Mouse (Mus musculus): ENCODE measurements at regions not wholly inside any gene's neighbourhood (a gene's known extent, or its start where the extent isn't known, plus 50 kb on each side); places are given as distances from the start of the nearest gene placed in this dataset.

DNA sequence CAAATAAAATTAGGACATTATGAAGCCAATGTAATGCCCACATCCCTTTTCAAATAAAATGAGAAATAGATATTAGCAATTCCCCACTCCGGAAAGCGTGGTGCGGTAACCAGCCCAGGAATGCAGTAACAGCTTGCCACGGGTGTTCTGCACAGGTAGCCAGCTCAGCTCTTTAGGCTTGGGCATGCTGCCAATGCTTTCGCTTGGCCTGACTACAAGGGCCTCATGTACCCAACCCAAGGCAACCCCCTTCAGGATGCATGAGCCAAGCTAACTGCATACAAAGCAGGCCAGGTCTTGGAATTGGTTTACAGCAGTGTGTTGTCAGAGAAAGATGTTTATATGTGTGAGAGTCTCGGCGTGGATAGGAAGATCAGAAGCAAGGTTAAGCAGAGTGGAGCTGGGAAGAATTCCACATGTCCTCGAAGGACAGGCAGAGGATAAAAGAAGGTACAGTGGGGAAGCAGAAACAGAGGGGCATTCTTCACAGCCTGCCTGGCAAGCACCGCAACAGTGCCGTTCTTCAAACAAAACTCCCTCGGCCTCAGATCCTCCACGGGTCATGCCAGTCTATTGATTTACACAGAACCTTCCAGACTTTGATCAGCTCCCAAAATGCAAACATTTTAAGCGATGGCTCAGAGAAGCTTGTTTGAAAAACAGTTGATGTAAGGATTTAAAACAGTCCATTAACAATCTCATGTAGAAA lies 106.4 kb downstream of the Nkx6-1 start:
- Histone ChIP-seq H3K4me1 (ENCODE audit: control insufficient read depth in 1 of 2, insufficient read depth in 2 of 2, low read length in 2 of 2) (no peaks in the 10 kb centered on the region), H3K79me2 (ENCODE audit: control insufficient read depth, insufficient read depth, low read length, poor library complexity) (no peaks in the 10 kb centered on the region), H3K9ac (ENCODE audit: control insufficient read depth, low read depth, low read length, poor library complexity, severe bottlenecking) (no peak overlapping the region), H3K9me3 (replicated peaks; ENCODE audit: insufficient read depth, low read length) (no peaks in the 10 kb centered on the region), H3K27me3 (ENCODE audit: control insufficient read depth in 1 of 2, insufficient read depth in 2 of 2, low read length in 2 of 2) (no peaks in the 10 kb centered on the region), H3K4me3 (ENCODE audit: control insufficient read depth in 1 of 2, insufficient read depth in 1 of 2, low read depth in 2 of 2, low read length in 2 of 2) (no peak overlapping the region), H3K27ac (ENCODE audit: control insufficient read depth, low read depth, low read length) (no peak overlapping the region), H3K36me3 (ENCODE audit: control insufficient read depth in 1 of 2, insufficient read depth in 2 of 2, low read length in 2 of 2) (no peaks in the 10 kb centered on the region)
- no peak for DNase-seq (ENCODE audit: low read depth, low spot score)
- TF ChIP-seq HCFC1 (IDR thresholded peaks at IDR 0.05; ENCODE audit: low read depth, low read length) (no peak), SMC3 (IDR thresholded peaks at IDR 0.05; ENCODE audit: low read depth, low read length) (no peak), TBP (IDR thresholded peaks at IDR 0.05; ENCODE audit: low read depth, low read length) (no peak), BHLHE40 (IDR thresholded peaks at IDR 0.05; ENCODE audit: borderline replicate concordance, low read depth, low read length) (no peak), CHD2 (IDR thresholded peaks at IDR 0.05; ENCODE audit: low read length) (no peak), ETS1 (IDR thresholded peaks at IDR 0.05; ENCODE audit: low read depth, low read length) (no peak), TCF12 (IDR thresholded peaks at IDR 0.05; ENCODE audit: low read depth, low read length) (no peak), ZMIZ1 (IDR thresholded peaks at IDR 0.05; ENCODE audit: low read depth, low read length) (no peak), MAFK (IDR thresholded peaks at IDR 0.05; ENCODE audit: borderline replicate concordance, low read depth, low read length) (no peak), MXI1 (IDR thresholded peaks at IDR 0.05; ENCODE audit: low read depth, low read length) (no peak), POLR2AphosphoS5 (IDR thresholded peaks at IDR 0.05; ENCODE audit: borderline replicate concordance, low read depth, low read length) (no peak), ZNF384 (IDR thresholded peaks at IDR 0.05; ENCODE audit: low read depth, low read length) (no peak), KAT2A (conservative IDR thresholded peaks at IDR 0.05; ENCODE audit: low read depth, low read length) (no peak)

DNA sequence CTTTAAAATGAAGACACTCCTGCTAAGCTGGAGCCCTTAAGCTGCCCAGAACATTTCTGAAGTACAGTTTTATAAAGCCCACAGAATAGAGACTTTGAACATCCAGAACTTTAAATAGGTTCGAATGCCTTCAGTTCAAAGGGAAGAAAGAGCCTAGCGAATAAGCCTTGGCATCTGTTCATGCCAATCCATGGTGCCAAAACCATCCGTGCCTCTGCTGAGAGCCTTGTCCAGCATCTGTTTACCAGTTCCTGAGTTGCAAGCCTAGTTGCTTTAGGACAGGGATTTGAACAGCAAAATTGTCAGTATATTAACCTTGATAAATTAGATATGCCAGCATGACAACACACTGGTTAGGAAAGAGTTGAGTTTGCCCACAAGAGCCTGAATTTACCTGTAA lies 107.6 kb downstream of the Nkx6-1 start:
- Histone ChIP-seq H3K79me2 (ENCODE audit: control insufficient read depth, insufficient read depth, low read length, poor library complexity) (no peaks in the 10 kb centered on the region), H3K9ac (ENCODE audit: control insufficient read depth, low read depth, low read length, poor library complexity, severe bottlenecking) (no peak overlapping the region), H3K27ac (ENCODE audit: control insufficient read depth, low read depth, low read length) (no peak overlapping the region), H3K27me3 (ENCODE audit: control insufficient read depth in 1 of 2, insufficient read depth in 2 of 2, low read length in 2 of 2) (no peaks in the 10 kb centered on the region), H3K9me3 (replicated peaks; ENCODE audit: insufficient read depth, low read length) (no peaks in the 10 kb centered on the region), H3K4me3 (ENCODE audit: control insufficient read depth in 1 of 2, insufficient read depth in 1 of 2, low read depth in 2 of 2, low read length in 2 of 2) (no peak overlapping the region), H3K4me1 (ENCODE audit: control insufficient read depth in 1 of 2, insufficient read depth in 2 of 2, low read length in 2 of 2) (no peaks in the 10 kb centered on the region), H3K36me3 (ENCODE audit: control insufficient read depth in 1 of 2, insufficient read depth in 2 of 2, low read length in 2 of 2) (no peaks in the 10 kb centered on the region)
- TF ChIP-seq MXI1 (IDR thresholded peaks at IDR 0.05; ENCODE audit: low read depth, low read length) (no peak), UBTF (IDR thresholded peaks at IDR 0.05; ENCODE audit: borderline replicate concordance, insufficient read depth, low read depth, low read length) (no peak), SIN3A (IDR thresholded peaks at IDR 0.05; ENCODE audit: low read length) (no peak), ZMIZ1 (IDR thresholded peaks at IDR 0.05; ENCODE audit: low read depth, low read length) (no peak), USF2 (IDR thresholded peaks at IDR 0.05; ENCODE audit: borderline replicate concordance in 1 of 2, insufficient read depth in 1 of 2, low read depth in 1 of 2, low read length in 2 of 2) (no peak), MYC (IDR thresholded peaks at IDR 0.05; ENCODE audit: low read depth, low read length) (no peak), CHD1 (IDR thresholded peaks at IDR 0.05; ENCODE audit: low read depth, low read length) (no peak), ZC3H11A (IDR thresholded peaks at IDR 0.05; ENCODE audit: low read depth, low read length) (no peak), E2F4 (IDR thresholded peaks at IDR 0.05; ENCODE audit: borderline replicate concordance, low read depth, low read length) (no peak), JUND (IDR thresholded peaks at IDR 0.05; ENCODE audit: low read depth, low read length) (no peak), TCF12 (IDR thresholded peaks at IDR 0.05; ENCODE audit: low read depth, low read length) (no peak), KAT2A (conservative IDR thresholded peaks at IDR 0.05; ENCODE audit: low read depth, low read length) (no peak), HCFC1 (IDR thresholded peaks at IDR 0.05; ENCODE audit: low read depth, low read length) (no peak), RAD21 (IDR thresholded peaks at IDR 0.05; ENCODE audit: low read depth, low read length) (no peak), TAL1 (IDR thresholded peaks at IDR 0.05; ENCODE audit: low read length) (no peak), ELF1 (IDR thresholded peaks at IDR 0.05; ENCODE audit: low read depth, low read length) (no peak)
- DNase-seq (ENCODE audit: low read depth, low spot score): no peak
